Mouse (Mus musculus) limb, embryonic 11.5 days (tissue): ENCODE data around the gene Dip2c. TPM values are rescaled to one million over a fixed set of nuclear protein-coding genes. Genes with fewer than 3 reads are reported as not detected.

ENCODE experiments used
- ATAC-seq: fragments of 200-750 bp; cut with Nextera tagmentation; 2 replicates; pipeline ENCODE4 v1.8.0; 2017; ENCODE audit warnings: low read depth; ENCODE audit not compliant: insufficient number of reproducible peaks, low FRiP score, low TSS enrichment
- DNase-seq: peaks from one replicate; pipeline ENCODE4 v3.0.0-alpha.2; 2015; ENCODE audit warnings: low spot score
- H3K27ac ChIP-seq: fragments of 300-500 bp; sonication (generic); replicated peaks from 2 replicates; pipeline ENCODE4 v1.5.1; 2014; ENCODE audit warnings: low read depth, mild to moderate bottlenecking, low read length
- H3K27me3 ChIP-seq: fragments of 300-500 bp; sonication (generic); 2 replicates; pipeline ENCODE4 v1.6.1; 2014; ENCODE audit warnings: mild to moderate bottlenecking, low read length, mixed read lengths; ENCODE audit not compliant: control insufficient read depth, insufficient read depth
- H3K36me3 ChIP-seq: fragments of 300-500 bp; sonication (generic); 2 replicates; pipeline ENCODE4 v1.6.1; 2014; ENCODE audit warnings: mild to moderate bottlenecking, low read length, moderate library complexity, mixed read lengths; ENCODE audit not compliant: control insufficient read depth, insufficient read depth
- H3K4me1 ChIP-seq: fragments of 300-500 bp; sonication (generic); 2 replicates; pipeline ENCODE4 v1.6.1; 2014; ENCODE audit warnings: low read length, mixed read lengths; ENCODE audit not compliant: control insufficient read depth, insufficient read depth
- H3K4me2 ChIP-seq: fragments of 300-500 bp; sonication (generic); 2 replicates; pipeline ENCODE4 v1.6.1; 2014; ENCODE audit warnings: low read depth, mild to moderate bottlenecking, moderate library complexity; ENCODE audit not compliant: severe bottlenecking
- H3K4me3 ChIP-seq: fragments of 300-500 bp; sonication (generic); 2 replicates; pipeline ENCODE4 v1.5.1; 2014; ENCODE audit warnings: low read depth, low read length
- H3K9ac ChIP-seq: fragments of 300-500 bp; sonication (generic); 2 replicates; pipeline ENCODE4 v1.6.1; 2014; ENCODE audit warnings: mild to moderate bottlenecking, low read length
- H3K9me3 ChIP-seq: fragments of 300-500 bp; sonication (generic); 2 replicates; pipeline ENCODE4 v1.6.1; 2016; ENCODE audit warnings: low read length; ENCODE audit not compliant: control insufficient read depth
- WGBS: fragments of 180-500 bp; shearing (Covaris S2); extraction: QIAGEN DNeasy Blood & Tissue Kit; methylation state at CpG from one replicate; pipeline ENCODE4 v1.1.7; 2014; 5-methylcytosine and 5-hydroxymethylcytosine counted together
- polyA plus RNA-seq: library from polyadenylated mRNA; unstranded; fragments of >200 nt; fragmentation: Nextera tagmentation; extraction: Ambion mirVana; gene quantifications from 2 replicates; pipeline ENCODE4 v1.2.1, GENCODE M21; 2014

Gene Dip2c
- polyA plus RNA-seq, 1 experiment from 2014 or later, result 5.5 TPM

DNA sequence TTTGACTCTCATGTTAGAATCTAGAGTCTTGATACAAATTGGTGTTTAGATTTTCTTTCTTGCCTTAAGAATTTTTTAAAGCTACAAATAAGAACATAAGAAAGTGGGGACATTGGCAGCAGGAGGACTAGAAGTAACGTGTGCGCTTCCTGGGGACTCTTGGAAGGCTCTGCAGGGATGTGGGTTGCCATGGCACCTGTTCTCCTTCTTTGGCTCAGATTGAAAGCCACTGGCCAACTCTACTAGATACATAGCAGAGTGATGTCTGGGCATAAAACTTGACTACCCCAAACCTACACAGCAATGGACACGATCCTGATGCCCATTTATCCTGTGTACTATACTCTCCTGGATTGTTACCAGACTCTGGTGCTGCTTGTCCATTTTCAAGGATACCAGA, 188.1 kb downstream of the Dip2c start:
- WGBS, result 95% methylated on average over 3 of the region's 3 CpGs
- no peaks in the 10 kb centered on the region for H3K9me3 ChIP-seq
- H3K4me3 ChIP-seq, result no peak overlapping the region
- no peak overlapping the region for H3K27ac ChIP-seq
- H3K9ac ChIP-seq, result no peak overlapping the region
- no peaks in the 10 kb centered on the region for H3K4me1 ChIP-seq
- ATAC-seq (no peak), DNase-seq (no peak)
- no peaks in the 10 kb centered on the region for H3K36me3 ChIP-seq
- H3K4me2 ChIP-seq, result no peak overlapping the region
- no peaks in the 10 kb centered on the region for H3K27me3 ChIP-seq

DNA sequence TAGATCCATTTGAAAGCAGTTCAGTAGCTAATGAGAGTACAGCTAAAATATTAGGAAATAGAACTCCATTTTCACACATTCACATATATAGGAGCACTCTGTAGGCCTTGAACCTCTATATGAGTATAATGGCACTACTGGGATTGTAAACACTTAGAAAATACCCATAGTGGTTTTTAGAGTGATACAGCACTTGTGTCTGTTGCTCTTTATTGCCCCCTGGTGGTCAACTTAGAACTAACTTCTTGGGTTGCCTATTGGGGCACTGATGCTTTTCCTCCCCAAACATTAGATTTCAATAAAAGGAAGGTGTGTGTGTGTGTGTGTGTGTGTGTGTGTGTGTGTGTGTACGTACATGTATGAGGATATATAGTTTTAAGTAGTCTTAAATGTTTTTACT, 190.9 kb downstream of the Dip2c start:
- Histone ChIP-seq H3K4me2 (no peak overlapping the region), H3K27me3 (no peaks in the 10 kb centered on the region), H3K9me3 (no peaks in the 10 kb centered on the region), H3K36me3 (no peaks in the 10 kb centered on the region), H3K4me1 (no peaks in the 10 kb centered on the region), H3K4me3 (no peak overlapping the region), H3K27ac (no peak overlapping the region), H3K9ac (no peak overlapping the region)
- 30% methylated on average over 1 of the region's 1 CpGs for WGBS
- ATAC-seq, result no peak
- peak; percentile 51 for DNase-seq

DNA sequence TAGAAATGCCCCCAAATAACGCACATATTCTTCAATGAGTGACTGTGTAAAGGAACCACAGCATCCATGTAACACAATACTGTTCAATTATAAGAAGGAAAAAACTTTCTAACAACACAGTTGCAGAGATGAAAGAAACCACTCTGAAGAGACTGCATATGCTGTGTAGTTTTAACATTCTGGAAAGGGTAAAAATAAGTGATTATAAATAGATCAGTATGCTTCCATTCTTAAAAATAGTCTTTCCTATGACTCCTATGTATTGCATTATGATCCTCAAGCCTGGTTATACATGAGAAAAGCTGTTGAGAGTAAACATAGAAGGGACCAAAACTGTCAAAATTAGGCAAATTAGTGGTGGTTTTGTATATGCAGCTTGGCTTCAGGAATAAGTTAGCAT, 197.1 kb downstream of the Dip2c start:
- no peak overlapping the region for H3K9ac ChIP-seq
- H3K36me3 ChIP-seq, result no peaks in the 10 kb centered on the region
- no peak overlapping the region for H3K4me3 ChIP-seq
- no peaks in the 10 kb centered on the region for H3K9me3 ChIP-seq
- no peaks in the 10 kb centered on the region for H3K4me1 ChIP-seq
- H3K27me3 ChIP-seq, result no peaks in the 10 kb centered on the region
- no peak overlapping the region for H3K4me2 ChIP-seq
- no peak for DNase-seq
- no peak for ATAC-seq
- 93% methylated on average over 1 of the region's 1 CpGs for WGBS
- H3K27ac ChIP-seq, result no peak overlapping the region

DNA sequence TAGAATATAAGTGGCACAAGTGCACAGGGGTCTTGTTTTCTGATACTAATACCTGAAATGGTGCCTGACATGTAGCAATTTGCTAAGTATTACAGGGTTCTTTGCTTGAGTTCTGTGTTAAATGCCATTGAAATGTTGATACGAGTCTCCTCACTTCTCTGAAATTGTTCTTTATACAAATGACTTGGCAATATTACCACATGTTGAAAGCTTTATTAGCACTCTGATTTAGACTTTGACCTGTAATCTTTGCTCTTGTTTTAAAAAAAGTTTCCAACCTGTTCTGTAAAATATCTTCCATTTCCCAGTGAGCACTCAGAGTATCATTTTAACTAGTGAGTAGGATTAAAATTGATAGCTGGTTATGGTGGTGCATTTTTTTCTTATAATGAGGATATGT, 205.4 kb downstream of the Dip2c start:
- Histone ChIP-seq H3K27ac (no peak overlapping the region), H3K4me2 (no peak overlapping the region), H3K36me3 (no peaks in the 10 kb centered on the region), H3K9me3 (no peaks in the 10 kb centered on the region), H3K9ac (no peak overlapping the region), H3K4me3 (no peak overlapping the region), H3K4me1 (no peaks in the 10 kb centered on the region), H3K27me3 (no peaks in the 10 kb centered on the region)
- DNase-seq (no peak), ATAC-seq (no peak)
- 73% methylated on average over 1 of the region's 1 CpGs for WGBS

DNA sequence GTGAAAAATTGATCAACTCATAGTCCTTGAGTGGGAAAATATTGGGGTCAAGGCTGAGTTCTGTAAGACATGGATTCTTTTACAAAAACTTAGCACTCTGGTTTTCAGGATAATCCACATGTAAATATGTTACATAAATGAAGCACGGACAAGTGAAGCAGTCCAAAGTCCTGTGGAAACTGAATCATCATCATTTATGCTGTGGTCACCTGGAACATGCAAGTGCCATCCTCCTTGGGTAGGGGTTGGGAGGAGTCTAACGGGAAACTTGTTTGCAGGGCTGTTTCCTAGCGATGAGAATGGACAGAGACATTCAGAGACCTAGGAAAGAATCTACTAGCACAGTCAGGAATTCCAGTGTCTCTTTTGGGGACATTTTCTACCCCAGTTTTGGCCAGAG, 213.4 kb downstream of the Dip2c start:
- 92% methylated on average over 3 of the region's 3 CpGs for WGBS
- no peak overlapping the region for H3K27ac ChIP-seq
- H3K9me3 ChIP-seq, result no peaks in the 10 kb centered on the region
- DNase-seq (no peak), ATAC-seq (no peak)
- no peak overlapping the region for H3K4me2 ChIP-seq
- H3K36me3 ChIP-seq, result no peaks in the 10 kb centered on the region
- no peaks in the 10 kb centered on the region for H3K27me3 ChIP-seq
- no peak overlapping the region for H3K4me3 ChIP-seq
- no peak overlapping the region for H3K9ac ChIP-seq
- no peaks in the 10 kb centered on the region for H3K4me1 ChIP-seq

DNA sequence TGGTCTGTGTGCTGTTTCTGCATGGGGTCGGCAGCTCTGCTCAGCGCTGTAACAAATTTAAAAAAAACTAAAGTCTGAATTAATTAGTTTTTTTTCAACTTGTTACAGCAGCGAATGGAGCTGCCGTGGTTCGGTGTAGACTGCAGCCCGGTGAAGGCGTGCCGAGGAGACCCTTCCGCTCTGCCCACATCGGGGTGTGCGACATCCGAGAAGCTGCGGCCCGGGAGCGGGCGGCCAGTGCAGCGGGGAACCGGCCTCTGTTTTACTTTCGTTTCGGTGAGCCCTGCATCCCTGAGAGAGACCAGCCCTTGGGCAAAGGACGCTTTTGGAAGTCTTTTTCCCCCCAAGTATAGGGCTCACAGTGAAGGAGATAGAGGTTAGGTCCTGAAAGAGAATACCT, 218.4 kb downstream of the Dip2c start:
- Histone ChIP-seq H3K36me3 (no peaks in the 10 kb centered on the region), H3K4me3 (peak overlapping the region; percentile 12; the same call in 1 of the 2 replicates), H3K9me3 (no peaks in the 10 kb centered on the region), H3K4me1 (no peaks in the 10 kb centered on the region), H3K9ac (no peak overlapping the region), H3K27ac (no peak overlapping the region), H3K4me2 (peak overlapping the region; percentile 31), H3K27me3 (no peaks in the 10 kb centered on the region)
- 63% methylated on average over 21 of the region's 21 CpGs for WGBS
- DNase-seq (no peak), ATAC-seq (no peak)

DNA sequence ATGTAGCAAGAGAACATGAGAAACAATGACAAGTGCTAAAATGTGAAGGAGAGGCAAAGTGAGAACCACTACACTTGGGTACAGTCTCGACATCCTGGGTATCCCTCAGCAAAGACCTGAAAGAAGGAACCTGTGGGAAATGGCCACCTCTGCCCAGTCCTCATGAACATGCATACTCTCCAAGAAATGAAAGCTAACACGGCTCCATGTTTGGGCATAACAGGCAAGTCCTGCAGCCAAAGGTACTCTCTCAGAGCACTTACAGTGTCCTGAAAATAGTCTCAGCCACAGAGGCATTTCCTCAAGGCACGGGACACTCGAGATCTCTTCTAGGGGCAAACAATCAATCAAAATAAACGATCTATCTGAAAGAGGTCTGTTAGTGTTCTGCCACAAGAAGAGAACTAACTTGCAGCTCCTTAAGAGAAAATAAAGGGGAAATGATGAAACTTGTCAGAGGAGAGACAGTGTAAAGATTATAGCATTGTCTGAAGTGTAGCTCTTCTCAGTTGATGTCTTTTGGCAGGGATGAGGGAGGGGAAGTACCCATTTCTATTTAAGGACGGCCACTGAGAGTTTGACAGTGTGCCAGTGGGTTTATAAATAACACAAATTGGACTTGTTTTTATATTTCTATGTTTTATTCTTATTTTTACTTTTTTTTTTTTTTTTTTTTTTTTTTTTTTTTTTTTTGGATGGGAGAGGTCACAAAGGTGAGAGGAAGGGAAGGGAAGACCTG, 228.0 kb downstream of the Dip2c start:
- Histone ChIP-seq H3K9me3 (no peaks in the 10 kb centered on the region), H3K4me3 (no peak overlapping the region), H3K36me3 (no peaks in the 10 kb centered on the region), H3K4me2 (no peak overlapping the region), H3K9ac (no peak overlapping the region), H3K4me1 (no peaks in the 10 kb centered on the region), H3K27me3 (no peaks in the 10 kb centered on the region), H3K27ac (no peak overlapping the region)
- ATAC-seq (no peak), DNase-seq (no peak)
- 55% methylated on average over 6 of the region's 6 CpGs for WGBS

DNA sequence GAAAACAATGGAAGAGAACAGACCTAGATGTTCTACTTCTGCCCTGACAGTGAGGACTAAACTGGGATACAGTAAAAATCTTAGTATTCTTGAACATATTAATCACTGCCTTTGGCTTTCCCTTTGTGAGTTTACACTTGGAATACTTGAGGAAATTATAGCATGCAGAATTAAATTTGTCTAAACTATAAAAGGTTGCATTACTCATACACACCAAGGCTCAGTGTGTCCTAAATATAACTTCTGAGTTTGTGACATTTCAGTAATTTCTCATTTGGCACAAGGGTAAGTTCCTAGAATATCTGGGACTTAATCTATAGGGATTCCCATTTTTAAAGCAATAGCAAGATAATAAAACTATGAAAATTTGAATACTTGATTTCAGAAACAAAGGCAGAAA, 262.2 kb downstream of the Dip2c start:
- Histone ChIP-seq H3K4me2 (no peak overlapping the region), H3K9ac (no peak overlapping the region), H3K4me3 (no peak overlapping the region), H3K27me3 (no peaks in the 10 kb centered on the region), H3K4me1 (no peaks in the 10 kb centered on the region), H3K9me3 (no peaks in the 10 kb centered on the region), H3K36me3 (no peaks in the 10 kb centered on the region), H3K27ac (no peak overlapping the region)
- DNase-seq, result no peak
- ATAC-seq, result no peak
